Mouse (Mus musculus) MEL (cell line): ENCODE data around the gene 0610030E20Rik.

Source experiments
- CTCF ChIP-seq, 3 experiments: IDR thresholded peaks in 2 of 3; conservative IDR thresholded peaks in 1 of 3; 2 replicates each; pipeline ENCODE4 v1.5.1; 2011 to 2012; ENCODE audit warnings: low read length in 3 of 3, low read depth in 2 of 3, mild to moderate bottlenecking in 2 of 3, improper control_type of control experiment in 1 of 3, inconsistent platforms in 1 of 3, mixed read lengths in 1 of 3, moderate library complexity in 1 of 3; ENCODE audit not compliant: control insufficient read depth in 1 of 3, insufficient read depth in 1 of 3, poor library complexity in 1 of 3, severe bottlenecking in 1 of 3
- EP300 ChIP-seq, 2 experiments: IDR thresholded peaks; 2 replicates each; pipeline ENCODE4 v1.6.1; 2011; ENCODE audit warnings: improper control_type of control experiment in 2 of 2, low read length in 2 of 2, low read depth in 1 of 2, mild to moderate bottlenecking in 1 of 2
- GABPA ChIP-seq: IDR thresholded peaks from 2 replicates; pipeline ENCODE4 v1.6.1; 2012; ENCODE audit warnings: low read depth, mild to moderate bottlenecking, inconsistent platforms, low read length, improper control_type of control experiment, moderate library complexity
- HCFC1 ChIP-seq: IDR thresholded peaks from 2 replicates; pipeline ENCODE4 v1.6.1; 2012; ENCODE audit warnings: low read depth, mild to moderate bottlenecking, inconsistent platforms, low read length, improper control_type of control experiment, moderate library complexity
- POLR2A ChIP-seq, 2 experiments: IDR thresholded peaks; 2 replicates each; pipeline ENCODE4 v1.6.1; 2011 to 2012; ENCODE audit warnings: low read length in 2 of 2, mild to moderate bottlenecking in 2 of 2, control low read depth in 1 of 2, improper control_type of control experiment in 1 of 2, low read depth in 1 of 2, moderate library complexity in 1 of 2; ENCODE audit not compliant: control insufficient read depth in 1 of 2, insufficient read depth in 1 of 2, poor library complexity in 1 of 2

- TF ChIP-seq POLR2A (IDR thresholded peaks at IDR 0.05; ENCODE audit: control insufficient read depth in 1 of 2, insufficient read depth in 1 of 2, low read depth in 1 of 2, low read length in 2 of 2, poor library complexity in 1 of 2) (no peak), CTCF (IDR thresholded peaks at IDR 0.05 in 2 of 3, conservative IDR thresholded peaks at IDR 0.05 in 1 of 3; ENCODE audit: control insufficient read depth in 1 of 3, insufficient read depth in 1 of 3, low read depth in 2 of 3, low read length in 3 of 3, poor library complexity in 1 of 3, severe bottlenecking in 1 of 3) (peak; percentile 33 to 50 (median 48)), HCFC1 (no peak), GABPA (no peak), EP300 (IDR thresholded peaks at IDR 0.05; ENCODE audit: low read depth in 1 of 2, low read length in 2 of 2) (no peak)
Measured at GRCm38 (mm10) chr6:72319019-72319418, 28.1 kb upstream of the 0610030E20Rik start.
